In the genomic region with DNA sequence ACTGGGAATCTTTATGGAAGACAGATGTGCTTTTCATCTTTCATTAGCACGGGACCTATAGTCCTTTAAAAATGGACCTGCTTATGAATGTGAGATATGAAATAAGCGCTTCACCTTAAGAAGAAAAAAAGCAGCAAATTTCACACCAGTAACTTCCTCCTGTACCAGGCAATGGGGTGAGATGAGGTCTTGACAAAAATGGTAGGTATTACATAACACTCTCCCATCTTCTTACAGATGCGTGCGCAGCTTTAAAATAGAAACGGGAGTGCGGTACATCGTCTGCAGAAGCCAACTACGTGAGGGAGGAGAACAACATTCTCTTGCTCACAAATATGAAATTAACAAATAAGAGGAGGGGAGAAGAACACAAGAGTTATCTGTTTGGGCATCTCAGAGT, we compare ENCODE assay signal across 15 mouse cellular contexts.
"Had no signal": no experiment of that assay in that cellular context is flagged by ENCODE, and none has a peak within 500 bp of the region (broad histone marks: within the 10 kb centered on the region; RNA-seq: fewer than 3 reads in every experiment).

No protein-coding gene starts in this region.

- DNase-seq: forebrain, postnatal 0 days; gastrocnemius, postnatal 14 days; gastrocnemius, postnatal 36 days; heart, adult 11 months; heart, adult 2 months; heart, postnatal 14 days; heart, postnatal 36 days; kidney, adult 11 months; kidney, adult 2 months; kidney, adult 9 months; kidney, postnatal 14 days; kidney, postnatal 36 days; layer of hippocampus, adult 9-11 months; liver; liver, embryonic 13.5 days had no signal
